Mouse (Mus musculus) heart, embryonic 13.5 days (tissue): ENCODE measurements at regions not wholly inside any gene's neighbourhood (a gene's known extent, or its start where the extent isn't known, plus 50 kb on each side); places are given as distances from the start of the nearest gene placed in this dataset.
"Not testable (repeated sequence)": the region's sequence is repeated elsewhere in the genome, so short reads cannot be mapped to it uniquely, and the experiment has no call there.

Experiments used
- ATAC-seq: fragments of 200-750 bp; cut with Nextera tagmentation; 2 replicates; pipeline ENCODE4 v1.8.0; 2017; ENCODE audit warnings: moderate TSS enrichment; ENCODE audit not compliant: insufficient number of reproducible peaks, low FRiP score, low TSS enrichment; ENCODE audit errors: extremely low read depth
- H3K27ac ChIP-seq: fragments of 300-500 bp; sonication (generic); replicated peaks from 2 replicates; pipeline ENCODE4 v1.5.1; 2015; ENCODE audit warnings: moderate library complexity, mild to moderate bottlenecking, inconsistent platforms
- H3K27me3 ChIP-seq: fragments of 300-500 bp; sonication (generic); replicated peaks from 2 replicates; pipeline ENCODE4 v1.6.1; 2015; ENCODE audit warnings: mild to moderate bottlenecking, inconsistent platforms
- H3K36me3 ChIP-seq: fragments of 300-500 bp; sonication (generic); 2 replicates; pipeline ENCODE4 v1.6.1; 2015; ENCODE audit warnings: mild to moderate bottlenecking, inconsistent platforms
- H3K4me1 ChIP-seq: fragments of 300-500 bp; sonication (generic); 2 replicates; pipeline ENCODE4 v1.6.1; 2015; ENCODE audit warnings: inconsistent platforms
- H3K4me2 ChIP-seq: fragments of 300-500 bp; sonication (generic); 2 replicates; pipeline ENCODE4 v1.6.1; 2015; ENCODE audit warnings: inconsistent platforms, mild to moderate bottlenecking, moderate library complexity
- H3K4me3 ChIP-seq: fragments of 300-500 bp; sonication (generic); 2 replicates; pipeline ENCODE4 v1.5.1; 2015; ENCODE audit warnings: moderate library complexity, mild to moderate bottlenecking, inconsistent platforms
- H3K9ac ChIP-seq: fragments of 300-500 bp; sonication (generic); 2 replicates; pipeline ENCODE4 v1.6.1; 2015; ENCODE audit warnings: inconsistent platforms, mild to moderate bottlenecking, moderate library complexity
- H3K9me3 ChIP-seq: fragments of 300-500 bp; sonication (generic); 2 replicates; pipeline ENCODE4 v1.6.1; 2016; ENCODE audit warnings: inconsistent platforms
- WGBS: fragments of 180-500 bp; shearing (Covaris S2); methylation state at CpG from one replicate; pipeline ENCODE4 v1.1.7; 2015; ENCODE audit warnings: mixed read lengths; 5-methylcytosine and 5-hydroxymethylcytosine counted together

DNA sequence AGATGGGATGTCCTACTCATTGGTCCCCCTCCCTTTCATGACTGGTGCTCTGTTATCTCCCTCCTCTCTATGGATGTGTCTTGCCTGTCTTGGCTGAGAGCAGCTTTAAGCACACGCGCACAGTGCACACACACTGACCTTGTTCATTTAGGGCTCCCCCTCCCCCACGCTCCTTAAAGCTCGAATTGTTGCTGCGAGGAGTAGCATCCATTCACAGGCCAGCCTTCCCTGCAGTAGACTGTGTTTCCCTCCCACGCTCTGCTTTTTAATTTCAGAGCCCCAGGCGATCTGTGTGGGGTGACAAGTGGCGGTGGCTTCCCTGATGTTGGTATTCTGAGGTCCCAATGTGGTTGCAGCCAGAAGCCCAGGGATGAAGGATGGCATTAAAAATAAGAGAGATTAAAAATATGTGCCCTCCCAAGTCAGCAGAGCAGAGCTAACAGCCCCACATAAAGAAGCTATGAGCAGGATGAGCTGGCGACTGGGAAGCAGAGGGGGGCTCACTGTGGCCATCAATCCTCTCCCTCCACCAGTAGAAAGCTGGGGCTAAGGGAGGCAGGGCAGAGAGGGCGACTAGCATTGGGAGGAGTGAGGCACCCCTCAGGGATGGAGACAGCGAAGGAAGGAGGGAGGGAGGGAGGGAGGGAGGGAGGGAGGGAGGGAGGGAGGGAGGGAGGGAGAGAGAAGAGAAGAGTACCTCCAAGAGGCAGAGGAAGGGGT, 174.2 kb upstream of the Myt1l start:
- Histone ChIP-seq H3K27ac (no peak overlapping the region), H3K9me3 (no peaks in the 10 kb centered on the region), H3K4me1 (peaks cover 38% of the 10 kb centered on the region), H3K27me3 (peaks cover 8% of the 10 kb centered on the region; the same call in 1 of the 2 replicates), H3K9ac (no peak overlapping the region), H3K4me3 (no peak overlapping the region), H3K4me2 (no peak overlapping the region), H3K36me3 (no peaks in the 10 kb centered on the region)
- 47% methylated on average over 9 of the region's 11 CpGs for WGBS
- ATAC-seq, result no peak

DNA sequence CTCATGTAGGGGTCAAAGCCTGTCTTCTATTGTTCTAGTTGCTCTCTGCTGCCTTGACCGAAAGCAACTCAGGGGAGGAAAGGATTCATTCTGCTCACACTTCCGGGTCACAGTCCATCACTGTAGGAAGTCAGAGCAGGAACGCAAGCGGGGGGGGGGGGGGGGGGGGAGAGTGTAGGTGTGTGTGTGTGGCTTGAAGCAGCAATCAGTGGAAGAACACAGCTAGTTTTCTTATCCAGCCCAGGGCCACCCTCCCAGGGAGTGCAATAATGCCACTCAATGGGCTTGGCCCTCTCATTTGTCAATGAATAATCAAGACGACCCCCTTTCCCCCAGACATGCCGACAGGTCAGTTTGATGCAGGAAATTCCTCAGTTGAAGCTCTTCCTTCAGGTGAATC, 173.4 kb upstream of the Myt1l start:
- no peak overlapping the region for H3K27ac ChIP-seq
- no peaks in the 10 kb centered on the region for H3K9me3 ChIP-seq
- no peak for ATAC-seq
- H3K4me3 ChIP-seq, result no peak overlapping the region
- no peaks in the 10 kb centered on the region for H3K36me3 ChIP-seq
- peaks cover 29% of the 10 kb centered on the region for H3K4me1 ChIP-seq
- peaks cover 8% of the 10 kb centered on the region; the same call in 1 of the 2 replicates for H3K27me3 ChIP-seq
- H3K9ac ChIP-seq, result no peak overlapping the region
- no peak overlapping the region; the same call in 1 of the 2 replicates for H3K4me2 ChIP-seq
- WGBS, result 29% methylated on average over 5 of the region's 6 CpGs

DNA sequence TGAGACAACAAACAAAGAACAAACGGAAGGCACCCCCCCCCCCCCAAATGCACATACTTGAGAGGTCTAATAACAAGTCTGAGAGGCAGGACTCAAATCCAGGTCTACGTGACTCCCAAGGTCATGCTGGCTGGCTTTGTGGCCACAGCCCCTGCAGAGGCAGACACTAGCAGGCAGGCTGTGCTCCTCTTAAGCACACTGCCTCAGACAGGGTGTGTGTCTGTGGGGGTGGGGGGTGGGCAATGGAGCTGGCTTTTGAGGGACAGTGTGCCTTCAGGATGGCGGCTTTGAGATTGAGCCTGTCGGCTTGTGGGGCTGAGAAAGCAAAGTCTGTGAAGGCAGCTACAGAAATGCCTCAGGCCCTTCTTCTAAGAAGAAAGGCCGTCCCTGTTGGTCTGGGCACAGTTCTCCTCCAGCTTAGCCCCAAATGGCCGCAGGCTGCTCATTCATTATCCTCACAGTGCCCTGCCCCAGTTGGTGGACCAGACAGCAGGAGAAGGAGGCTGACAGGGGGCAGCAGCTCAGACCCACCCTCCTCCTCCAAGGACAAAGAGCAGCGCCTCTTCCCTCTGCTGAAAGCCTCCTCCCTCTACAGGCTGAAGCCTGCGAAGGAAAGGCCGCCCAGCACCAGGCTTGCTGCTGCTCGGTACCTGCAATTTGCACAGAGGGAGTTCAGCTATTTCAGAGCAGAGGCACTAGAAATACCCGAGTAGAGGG, 171.3 kb upstream of the Myt1l start:
- no peaks in the 10 kb centered on the region for H3K9me3 ChIP-seq
- WGBS, result 24% methylated on average over 11 of the region's 11 CpGs
- peaks cover 29% of the 10 kb centered on the region for H3K4me1 ChIP-seq
- H3K36me3 ChIP-seq, result no peaks in the 10 kb centered on the region
- H3K27me3 ChIP-seq, result peaks cover 11% of the 10 kb centered on the region; the same call in 1 of the 2 replicates
- ATAC-seq, result no peak
- H3K9ac ChIP-seq, result 0 out of 2 replicates have a peak overlapping the region, but pooled peaks have one; percentile 15
- no peak overlapping the region for H3K4me2 ChIP-seq
- H3K27ac ChIP-seq, result no peak overlapping the region
- no peak overlapping the region for H3K4me3 ChIP-seq

DNA sequence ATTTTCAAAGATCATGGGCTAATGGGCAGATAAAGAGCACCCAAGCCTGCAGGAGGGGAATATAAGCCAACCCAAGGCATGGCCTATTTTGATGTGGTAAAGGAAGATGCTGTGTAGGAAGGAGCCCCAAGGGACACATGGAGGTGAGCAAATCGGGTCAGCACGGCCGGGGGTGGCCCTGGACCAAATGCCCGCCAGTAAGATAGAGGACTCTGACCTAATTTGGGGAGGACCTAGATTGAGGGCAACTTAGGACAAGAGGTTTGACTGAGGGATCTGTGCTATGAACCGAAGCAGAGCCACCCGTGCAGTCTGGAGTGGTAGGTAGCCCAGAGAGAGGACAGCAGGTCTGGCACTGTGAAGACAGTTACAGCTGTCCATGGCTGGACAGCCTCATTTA, 166.9 kb upstream of the Myt1l start:
- Histone ChIP-seq H3K4me2 (no peak overlapping the region), H3K36me3 (no peaks in the 10 kb centered on the region), H3K27me3 (peaks cover 3% of the 10 kb centered on the region; the same call in 1 of the 2 replicates), H3K9ac (no peak overlapping the region), H3K27ac (no peak overlapping the region), H3K4me3 (no peak overlapping the region), H3K9me3 (no peaks in the 10 kb centered on the region), H3K4me1 (peaks cover 15% of the 10 kb centered on the region)
- 71% methylated on average over 6 of the region's 6 CpGs for WGBS
- no peak for ATAC-seq

DNA sequence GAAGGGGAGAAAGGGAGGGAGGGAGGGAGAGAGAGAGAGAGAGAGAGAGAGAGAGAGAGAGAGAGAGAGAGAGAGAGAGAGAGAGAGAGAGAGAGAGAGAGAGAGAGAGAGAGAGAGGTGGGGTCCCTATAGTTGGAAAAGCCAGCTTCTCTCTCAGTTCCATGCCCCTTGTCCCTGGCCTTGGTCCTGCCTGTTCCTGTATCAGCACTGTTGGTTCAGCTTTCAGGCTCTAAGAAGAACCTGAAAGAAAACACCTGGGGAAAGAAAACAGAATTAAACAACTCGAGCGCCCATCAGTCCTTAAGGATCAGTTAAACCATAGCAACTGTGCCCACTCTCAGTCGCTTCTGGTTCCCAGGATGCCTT, 160.5 kb upstream of the Myt1l start:
- H3K9ac ChIP-seq, H3K36me3 ChIP-seq, H3K9me3 ChIP-seq, H3K27me3 ChIP-seq, H3K27ac ChIP-seq, ATAC-seq: not testable (repeated sequence)
- 29% methylated on average over 3 of the region's 3 CpGs for whole genome bisulfite sequencing
- Histone ChIP-seq H3K4me1 (peaks cover 22% of the 10 kb centered on the region), H3K4me2 (peak overlapping the region; percentile 56), H3K4me3 (peak overlapping the region; percentile 24)

DNA sequence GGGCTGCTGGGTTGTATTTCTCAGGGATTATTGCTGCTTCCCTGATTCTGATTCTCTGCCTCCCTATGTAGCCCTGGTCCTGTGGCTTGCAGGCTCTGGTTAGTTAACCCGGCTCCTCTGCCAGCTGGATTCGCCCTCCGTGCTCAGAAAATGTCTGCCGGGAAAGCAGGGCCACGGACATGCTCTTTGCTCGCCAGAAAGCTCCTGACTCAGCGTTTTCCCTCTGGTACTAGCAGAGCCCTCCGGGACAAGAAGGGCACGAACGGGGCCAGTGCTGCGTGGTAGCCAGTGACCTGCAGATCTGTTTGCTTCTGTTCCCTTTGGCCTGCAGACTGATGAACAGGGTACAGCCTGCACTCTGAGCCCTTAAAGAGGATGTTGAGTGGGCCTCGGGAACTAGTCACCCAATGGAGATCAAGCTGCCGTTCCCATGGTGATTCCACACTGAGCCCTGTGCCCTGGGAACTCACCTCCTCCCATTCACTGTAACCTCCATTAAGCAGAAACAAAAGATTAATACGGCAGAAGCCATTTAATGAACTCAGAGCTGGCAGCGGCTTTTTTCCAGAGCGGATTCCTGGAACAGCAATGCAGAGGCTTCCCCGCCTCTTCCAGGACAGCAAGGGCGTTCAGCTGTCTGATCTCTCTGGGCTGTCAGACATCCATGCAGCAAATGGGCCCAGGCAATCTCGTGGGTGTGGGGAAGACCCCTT, 159.9 kb upstream of the Myt1l start:
- H3K4me2 ChIP-seq, result peak overlapping the region; percentile 56
- 20% methylated on average over 19 of the region's 19 CpGs for WGBS
- no peak overlapping the region for H3K27ac ChIP-seq
- H3K36me3 ChIP-seq, result no peaks in the 10 kb centered on the region
- H3K9ac ChIP-seq, result no peak overlapping the region
- peaks cover 22% of the 10 kb centered on the region for H3K4me1 ChIP-seq
- H3K27me3 ChIP-seq, result 0 out of 2 replicates have a peak, but pooled peaks cover 4% of the 10 kb centered on the region
- no peak for ATAC-seq
- peak overlapping the region; percentile 24 for H3K4me3 ChIP-seq
- no peaks in the 10 kb centered on the region for H3K9me3 ChIP-seq

DNA sequence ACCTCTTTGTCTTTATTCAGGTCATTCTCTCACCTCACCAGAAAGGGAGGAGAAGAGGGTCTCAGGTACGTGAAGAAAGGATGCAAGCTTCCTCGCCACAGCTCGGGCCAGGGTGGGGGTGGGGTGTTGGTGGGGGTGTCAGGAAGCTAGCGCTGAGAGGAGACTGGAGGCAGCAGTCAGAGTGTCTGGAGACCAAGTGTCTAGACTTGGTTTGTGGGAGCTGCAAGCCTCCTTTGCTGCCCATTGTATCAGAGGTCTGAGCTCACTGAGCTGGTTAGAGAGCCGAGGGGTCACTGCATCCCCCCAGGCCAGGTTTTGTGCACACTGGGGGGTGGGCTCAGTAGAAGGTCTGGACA, 159.4 kb upstream of the Myt1l start:
- Histone ChIP-seq H3K4me1 (peaks cover 22% of the 10 kb centered on the region), H3K36me3 (no peaks in the 10 kb centered on the region), H3K27me3 (0 out of 2 replicates have a peak, but pooled peaks cover 4% of the 10 kb centered on the region), H3K27ac (no peak overlapping the region), H3K9me3 (no peaks in the 10 kb centered on the region), H3K9ac (no peak overlapping the region), H3K4me3 (peak overlapping the region; percentile 24; the same call in 1 of the 2 replicates), H3K4me2 (peak overlapping the region; percentile 56)
- ATAC-seq, result no peak
- WGBS, result 27% methylated on average over 5 of the region's 5 CpGs

DNA sequence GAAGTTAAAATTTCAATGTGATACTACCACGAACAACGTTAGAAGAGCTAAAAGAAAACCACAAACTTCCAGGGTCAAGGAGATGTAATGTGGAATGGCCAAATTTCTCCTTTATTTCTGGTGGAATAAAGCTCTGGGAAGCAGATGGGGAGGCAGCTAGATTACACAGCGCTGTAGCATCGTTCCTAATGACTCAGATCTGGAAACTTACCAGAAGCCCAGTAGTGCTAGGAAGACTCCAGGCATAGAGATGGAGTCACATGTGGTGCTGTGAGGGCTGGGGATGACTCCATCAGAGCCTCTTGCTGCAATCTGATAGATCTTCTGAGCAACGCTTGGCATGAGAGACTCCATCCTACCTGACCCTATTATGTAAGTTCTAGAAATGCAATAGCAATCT, 136.4 kb upstream of the Myt1l start:
- ATAC-seq, result no peak
- Histone ChIP-seq H3K4me1 (peaks cover 11% of the 10 kb centered on the region), H3K9ac (no peak overlapping the region), H3K27ac (no peak overlapping the region), H3K9me3 (no peaks in the 10 kb centered on the region), H3K4me3 (no peak overlapping the region), H3K36me3 (no peaks in the 10 kb centered on the region), H3K27me3 (no peaks in the 10 kb centered on the region), H3K4me2 (no peak overlapping the region)
- 78% methylated on average over 5 of the region's 5 CpGs for WGBS

DNA sequence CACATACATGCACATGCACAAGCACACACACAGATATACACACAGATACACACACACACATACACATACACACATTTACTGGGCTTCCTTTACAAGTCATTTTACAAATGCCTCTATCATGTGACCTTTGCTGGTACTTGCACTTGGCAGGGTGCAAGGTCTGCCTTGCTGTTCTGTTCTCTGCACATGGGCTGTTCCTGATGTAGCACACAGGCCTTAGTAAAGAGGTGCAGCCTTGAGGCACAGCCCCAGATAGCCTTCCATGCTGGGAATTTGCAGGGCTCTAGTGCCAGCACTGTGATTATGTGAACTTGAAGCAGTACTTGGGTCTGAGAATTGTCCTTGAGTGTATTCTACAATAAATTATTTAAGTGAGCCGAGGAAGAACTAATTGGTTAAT, 133.9 kb upstream of the Myt1l start:
- H3K4me2 ChIP-seq, result no peak overlapping the region
- no peak overlapping the region for H3K27ac ChIP-seq
- ATAC-seq, result no peak
- no peaks in the 10 kb centered on the region for H3K9me3 ChIP-seq
- no peaks in the 10 kb centered on the region for H3K36me3 ChIP-seq
- no peak overlapping the region for H3K4me3 ChIP-seq
- no peak overlapping the region for H3K9ac ChIP-seq
- H3K4me1 ChIP-seq, result peaks cover 11% of the 10 kb centered on the region
- H3K27me3 ChIP-seq, result no peaks in the 10 kb centered on the region
- 80% methylated on average over 1 of the region's 1 CpGs for WGBS

DNA sequence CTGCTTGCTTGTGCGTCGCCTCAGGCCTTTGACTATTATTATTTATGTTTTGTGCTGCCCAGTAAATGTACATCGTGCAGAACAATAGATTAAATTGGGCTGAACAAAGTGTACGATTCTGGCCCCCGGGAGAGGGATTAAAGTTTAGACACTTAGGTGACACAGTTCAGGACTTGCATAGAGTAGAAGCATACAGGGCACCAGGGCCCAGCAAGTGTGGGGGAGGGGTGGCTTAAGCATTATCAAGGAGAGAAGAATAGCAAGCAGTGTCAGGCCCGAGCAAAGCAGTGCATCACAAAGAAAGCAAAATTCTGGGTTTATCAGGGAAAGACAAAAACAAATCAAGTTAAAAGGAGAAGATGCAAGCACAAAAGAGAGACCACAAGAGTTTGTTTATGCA, 133.3 kb upstream of the Myt1l start:
- Histone ChIP-seq H3K36me3 (no peaks in the 10 kb centered on the region), H3K4me2 (no peak overlapping the region), H3K9ac (no peak overlapping the region), H3K4me3 (no peak overlapping the region), H3K9me3 (no peaks in the 10 kb centered on the region), H3K27me3 (no peaks in the 10 kb centered on the region), H3K27ac (no peak overlapping the region), H3K4me1 (peaks cover 11% of the 10 kb centered on the region)
- 65% methylated on average over 6 of the region's 6 CpGs for WGBS
- no peak for ATAC-seq

DNA sequence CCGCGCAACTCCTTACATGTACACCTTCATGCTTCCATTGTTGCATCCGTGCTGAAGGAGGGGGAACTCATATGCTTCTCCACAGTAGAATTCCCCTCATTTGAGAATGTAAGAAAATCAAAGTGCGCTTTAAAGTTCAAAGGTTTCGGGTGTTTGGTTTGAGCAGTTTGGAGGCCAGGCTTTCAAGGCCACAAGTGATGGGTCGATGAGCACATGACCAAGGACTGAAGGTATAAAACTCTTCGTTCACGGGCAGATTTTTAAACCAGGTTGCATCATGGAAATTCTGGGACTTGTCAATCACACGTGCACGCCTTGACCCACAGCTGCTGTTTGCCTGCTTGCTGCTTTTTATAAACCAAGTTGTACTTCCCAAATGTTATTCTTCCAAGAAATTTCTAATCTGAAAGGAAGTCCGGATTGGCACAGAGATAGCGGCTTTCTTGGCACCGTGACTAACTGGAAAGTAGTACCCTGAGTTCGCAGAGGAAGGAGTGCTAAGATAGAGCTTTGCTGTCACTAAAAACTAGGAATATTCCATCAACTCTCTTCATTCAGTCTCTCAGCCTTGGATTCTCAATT, 132.7 kb upstream of the Myt1l start:
- Histone ChIP-seq H3K9ac (no peak overlapping the region), H3K27ac (no peak overlapping the region), H3K4me3 (no peak overlapping the region), H3K4me2 (no peak overlapping the region), H3K9me3 (no peaks in the 10 kb centered on the region), H3K27me3 (no peaks in the 10 kb centered on the region), H3K36me3 (no peaks in the 10 kb centered on the region), H3K4me1 (peaks cover 11% of the 10 kb centered on the region)
- no peak for ATAC-seq
- WGBS, result 59% methylated on average over 14 of the region's 14 CpGs
